Mouse (Mus musculus) lung, postnatal 0 days (tissue): ENCODE measurements at regions not wholly inside any gene's neighbourhood (a gene's known extent, or its start where the extent isn't known, plus 50 kb on each side); places are given as distances from the start of the nearest gene placed in this dataset.

ENCODE experiments used
- ATAC-seq: fragments of 200-750 bp; cut with Nextera tagmentation; 2 replicates; pipeline ENCODE4 v1.8.0; 2017; ENCODE audit warnings: moderate library complexity
- DNase-seq: peaks from one replicate; pipeline ENCODE4 v3.0.0-alpha.2; 2016; ENCODE audit warnings: low spot score
- H3K27ac ChIP-seq: fragments of 300-500 bp; sonication (generic); 2 replicates; pipeline ENCODE4 v1.5.1; 2014; ENCODE audit warnings: antibody characterized with exemption, mild to moderate bottlenecking, low read length, mixed read lengths
- H3K27me3 ChIP-seq: fragments of 300-500 bp; sonication (generic); replicated peaks from 2 replicates; pipeline ENCODE4 v1.6.1; 2014; ENCODE audit warnings: low read length, mixed read lengths; ENCODE audit not compliant: insufficient read depth
- H3K36me3 ChIP-seq: fragments of 300-500 bp; sonication (generic); 2 replicates; pipeline ENCODE4 v1.6.1; 2014; ENCODE audit warnings: low read length, mixed read lengths; ENCODE audit not compliant: insufficient read depth
- H3K4me1 ChIP-seq: fragments of 300-500 bp; sonication (generic); 2 replicates; pipeline ENCODE4 v1.6.1; 2014; ENCODE audit warnings: antibody characterized with exemption, low read depth, low read length, mixed read lengths; ENCODE audit not compliant: insufficient read depth
- H3K4me2 ChIP-seq: fragments of 300-500 bp; sonication (generic); replicated peaks from 2 replicates; pipeline ENCODE4 v1.6.1; 2014; ENCODE audit warnings: low read depth, mild to moderate bottlenecking, low read length, moderate library complexity, mixed read lengths
- H3K4me3 ChIP-seq: fragments of 300-500 bp; sonication (generic); 2 replicates; pipeline ENCODE4 v1.5.1; 2014; ENCODE audit warnings: low read depth, low read length
- H3K9ac ChIP-seq: fragments of 300-500 bp; sonication (generic); replicated peaks from 2 replicates; pipeline ENCODE4 v1.6.1; 2014; ENCODE audit warnings: low read depth, mild to moderate bottlenecking
- H3K9me3 ChIP-seq: fragments of 300-500 bp; sonication (generic); 2 replicates; pipeline ENCODE4 v1.6.1; 2016; ENCODE audit warnings: low read length, mixed read lengths
- CTCF ChIP-seq: IDR thresholded peaks from 2 replicates; pipeline ENCODE4 v1.5.1; 2016; ENCODE audit warnings: antibody characterized with exemption, mild to moderate bottlenecking
- EP300 ChIP-seq: IDR thresholded peaks from 2 replicates; pipeline ENCODE4 v1.6.1; 2016; ENCODE audit warnings: antibody characterized with exemption, mild to moderate bottlenecking, control low read depth
- WGBS: fragments of 180-500 bp; shearing (Covaris S2); extraction: QIAGEN DNeasy Blood & Tissue Kit; methylation state at CpG from one replicate; pipeline ENCODE4 v1.1.7; 2014; 5-methylcytosine and 5-hydroxymethylcytosine counted together

DNA sequence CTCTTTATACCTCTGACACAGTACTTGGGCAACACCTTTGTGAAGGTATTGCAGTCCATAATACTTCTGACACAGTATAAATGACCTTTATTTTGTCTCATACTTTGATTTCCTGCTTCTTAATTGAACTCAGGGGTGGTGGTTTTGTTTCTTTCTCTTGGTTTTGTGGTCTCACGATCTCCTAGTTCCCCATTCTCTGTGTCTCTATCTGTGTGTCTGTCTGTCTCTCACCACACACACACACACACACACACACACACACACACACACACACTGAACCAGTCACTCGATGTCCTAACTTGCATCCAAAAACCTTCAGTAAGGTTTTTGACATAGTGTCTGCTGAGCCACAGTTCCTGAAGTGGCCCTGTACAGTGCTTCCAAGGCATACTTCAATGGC is 166.7 kb upstream of the Thbs1 start:
- Histone ChIP-seq H3K4me2 (no peak overlapping the region), H3K4me3 (no peak overlapping the region), H3K9me3 (no peaks in the 10 kb centered on the region), H3K27me3 (no peaks in the 10 kb centered on the region), H3K4me1 (no peaks in the 10 kb centered on the region), H3K27ac (no peak overlapping the region), H3K36me3 (no peaks in the 10 kb centered on the region), H3K9ac (no peak overlapping the region)
- 84% methylated on average over 2 of the region's 2 CpGs for WGBS
- TF ChIP-seq CTCF (no peak), EP300 (no peak)
- ATAC-seq, result no peak
- DNase-seq, result no peak

- H3K9me3 ChIP-seq, result no peaks in the 10 kb centered on the region
- H3K4me1 ChIP-seq, result no peaks in the 10 kb centered on the region
- H3K27ac ChIP-seq, result no peak overlapping the region
- WGBS, result 71% methylated on average over 5 of the region's 5 CpGs
- no peak for ATAC-seq
- no peaks in the 10 kb centered on the region for H3K27me3 ChIP-seq
- H3K4me3 ChIP-seq, result no peak overlapping the region
- DNase-seq, result no peak
- no peak overlapping the region for H3K4me2 ChIP-seq
- TF ChIP-seq EP300 (no peak), CTCF (no peak)
- H3K36me3 ChIP-seq, result no peaks in the 10 kb centered on the region
- H3K9ac ChIP-seq, result no peak overlapping the region
Observed at GRCm38 (mm10) chr2:117950431-117951336, 161.0 kb upstream of the Thbs1 start.

GRCm38 (mm10) chr2:117951337-117951718 is 160.3 kb upstream of the Thbs1 start:
- no peaks in the 10 kb centered on the region for H3K4me1 ChIP-seq
- H3K9ac ChIP-seq, result no peak overlapping the region
- H3K27ac ChIP-seq, result no peak overlapping the region
- no peaks in the 10 kb centered on the region for H3K9me3 ChIP-seq
- no peak overlapping the region for H3K4me2 ChIP-seq
- no peak for ATAC-seq
- no peaks in the 10 kb centered on the region for H3K36me3 ChIP-seq
- no peak for DNase-seq
- H3K4me3 ChIP-seq, result no peak overlapping the region
- no peaks in the 10 kb centered on the region for H3K27me3 ChIP-seq
- WGBS, result 53% methylated on average over 2 of the region's 2 CpGs
- TF ChIP-seq EP300 (no peak), CTCF (no peak)

GRCm38 (mm10) chr2:117958737-117959136 is 152.9 kb upstream of the Thbs1 start:
- no peak overlapping the region for H3K4me2 ChIP-seq
- H3K4me1 ChIP-seq, result no peaks in the 10 kb centered on the region; the same call in 1 of the 2 replicates
- no peaks in the 10 kb centered on the region for H3K27me3 ChIP-seq
- ATAC-seq, result no peak
- H3K4me3 ChIP-seq, result no peak overlapping the region
- H3K9ac ChIP-seq, result no peak overlapping the region
- 59% methylated on average over 4 of the region's 4 CpGs for WGBS
- TF ChIP-seq CTCF (no peak), EP300 (no peak)
- DNase-seq, result no peak
- no peaks in the 10 kb centered on the region for H3K36me3 ChIP-seq
- no peak overlapping the region for H3K27ac ChIP-seq
- H3K9me3 ChIP-seq, result no peaks in the 10 kb centered on the region

GRCm38 (mm10) chr2:117959440-117959839 is 152.2 kb upstream of the Thbs1 start:
- peak; percentile 60 for DNase-seq
- H3K9ac ChIP-seq, result no peak overlapping the region

DNA sequence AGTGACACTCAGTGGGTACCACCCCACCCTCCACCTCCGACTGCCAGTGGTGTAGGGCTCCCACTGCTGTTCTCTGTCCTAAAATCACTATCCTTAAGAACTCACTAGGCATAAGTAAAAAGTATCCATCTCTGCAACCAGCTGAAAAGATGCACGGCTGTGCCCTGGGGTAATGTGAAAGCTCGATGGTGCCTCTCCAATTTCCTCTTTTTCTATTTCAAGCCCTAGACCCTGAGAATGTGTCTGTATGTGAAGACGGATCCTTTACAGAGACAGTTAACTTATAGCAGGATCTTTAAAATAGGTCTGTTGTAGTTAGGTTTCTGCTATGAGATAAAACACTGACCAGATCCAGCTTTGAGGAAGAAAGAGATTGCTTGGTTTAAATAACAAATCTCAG is 149.1 kb upstream of the Thbs1 start:
- DNase-seq, result no peak
- H3K9ac ChIP-seq, result no peak overlapping the region
- H3K4me2 ChIP-seq, result no peak overlapping the region
- peak overlapping the region; percentile 6 for H3K27ac ChIP-seq
- TF ChIP-seq EP300 (no peak), CTCF (no peak)
- H3K4me3 ChIP-seq, result no peak overlapping the region
- ATAC-seq, result no peak
- H3K36me3 ChIP-seq, result no peaks in the 10 kb centered on the region
- 65% methylated on average over 4 of the region's 4 CpGs for WGBS
- H3K27me3 ChIP-seq, result no peaks in the 10 kb centered on the region
- no peaks in the 10 kb centered on the region; the same call in 1 of the 2 replicates for H3K4me1 ChIP-seq
- H3K9me3 ChIP-seq, result no peaks in the 10 kb centered on the region

More at GRCm38 (mm10) chr2:117959440-117959839, 152.2 kb upstream of the Thbs1 start:
- Histone ChIP-seq H3K9me3 (no peaks in the 10 kb centered on the region), H3K27me3 (no peaks in the 10 kb centered on the region), H3K4me1 (no peaks in the 10 kb centered on the region; the same call in 1 of the 2 replicates), H3K27ac (no peak overlapping the region), H3K4me2 (no peak overlapping the region), H3K4me3 (no peak overlapping the region), H3K36me3 (no peaks in the 10 kb centered on the region)
- ATAC-seq, result no peak
- TF ChIP-seq CTCF, result no peak
- no peak for TF ChIP-seq EP300
